Mouse (Mus musculus) thymus, adult 2 months (tissue): ENCODE data around the gene Mr1. TPM values are rescaled to one million over a fixed set of nuclear protein-coding genes. Genes with fewer than 3 reads are reported as not detected.

Experiments used
- DNase-seq: peaks from one replicate; pipeline ENCODE4 v3.0.0; 2021
- H3K27ac ChIP-seq: fragments of 200-500 bp; 2 replicates; pipeline ENCODE4 v1.5.1; 2012; ENCODE audit warnings: low read length, control low read depth; ENCODE audit not compliant: control insufficient read depth, insufficient read depth
- H3K27me3 ChIP-seq: fragments of 200-500 bp; 2 replicates; pipeline ENCODE4 v1.6.1; 2012; ENCODE audit warnings: mild to moderate bottlenecking, low read length, moderate library complexity, mixed read lengths; ENCODE audit not compliant: control insufficient read depth, insufficient read depth
- H3K36me3 ChIP-seq: fragments of 200-500 bp; 2 replicates; pipeline ENCODE4 v1.6.1; 2012; ENCODE audit warnings: mild to moderate bottlenecking, low read length, moderate library complexity; ENCODE audit not compliant: control insufficient read depth, insufficient read depth
- H3K4me1 ChIP-seq: fragments of 200-500 bp; replicated peaks from 2 replicates; pipeline ENCODE4 v1.6.1; 2012; ENCODE audit warnings: low read length; ENCODE audit not compliant: control insufficient read depth, insufficient read depth
- H3K4me3 ChIP-seq: fragments of 200-500 bp; 2 replicates; pipeline ENCODE4 v1.5.1; 2012; ENCODE audit warnings: mild to moderate bottlenecking, low read length, control low read depth, moderate library complexity; ENCODE audit not compliant: control insufficient read depth, insufficient read depth
- CTCF ChIP-seq: fragments of 200-500 bp; IDR thresholded peaks from 2 replicates; pipeline ENCODE4 v1.5.1; 2012; ENCODE audit warnings: mild to moderate bottlenecking, control low read depth, low read length, moderate library complexity, borderline replicate concordance; ENCODE audit not compliant: control insufficient read depth, poor library complexity, insufficient read depth; ENCODE audit errors: extremely low read depth
- POLR2A ChIP-seq: fragments of 200-500 bp; IDR thresholded peaks from 2 replicates; pipeline ENCODE4 v1.6.1; 2012; ENCODE audit warnings: mild to moderate bottlenecking, low read length, control low read depth, moderate library complexity; ENCODE audit not compliant: control insufficient read depth, poor library complexity, insufficient read depth; ENCODE audit errors: extremely low read depth
- WGBS: fragments of 180-500 bp; shearing (Covaris S2); methylation state at CpG from one replicate; pipeline ENCODE4 v1.1.7; 2018; 5-methylcytosine and 5-hydroxymethylcytosine counted together
- polyA plus RNA-seq: library from polyadenylated mRNA; depleted of rRNA; stranded (reverse); fragments of >200 nt; gene quantifications from 2 replicates; pipeline ENCODE4 v1.2.3, GENCODE M21; 2012; rRNA removed

The Mr1 gene
- polyA plus RNA-seq, 1 experiment = 37.9 TPM

DNA sequence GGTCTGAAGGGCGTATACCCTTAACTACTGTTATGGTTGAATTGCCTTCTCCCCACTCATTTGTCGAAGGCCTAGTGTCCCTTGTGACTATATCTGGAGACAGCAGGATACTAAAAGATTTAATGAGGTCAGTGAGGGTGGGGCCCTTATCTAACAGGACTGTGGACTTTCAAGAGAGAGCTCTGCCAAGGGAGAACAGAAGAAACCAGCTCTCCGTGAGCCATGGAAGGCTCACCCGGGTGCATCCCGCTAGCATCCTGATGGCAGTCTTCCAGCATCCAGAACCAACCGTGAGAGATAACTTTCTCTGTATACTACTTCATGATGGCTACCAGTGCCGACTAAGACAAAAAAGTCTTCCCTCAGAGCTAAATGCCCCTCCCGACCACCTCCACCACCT, 61.8 kb downstream of the Mr1 start:
- no peak for DNase-seq
- Histone ChIP-seq H3K4me3 (no peak overlapping the region), H3K4me1 (peaks cover 60% of the 10 kb centered on the region), H3K36me3 (no peaks in the 10 kb centered on the region), H3K27me3 (no peaks in the 10 kb centered on the region), H3K27ac (no peak overlapping the region)
- TF ChIP-seq CTCF = no peak
- no peak for TF ChIP-seq POLR2A
- 71% methylated on average over 8 of the region's 8 CpGs for WGBS

DNA sequence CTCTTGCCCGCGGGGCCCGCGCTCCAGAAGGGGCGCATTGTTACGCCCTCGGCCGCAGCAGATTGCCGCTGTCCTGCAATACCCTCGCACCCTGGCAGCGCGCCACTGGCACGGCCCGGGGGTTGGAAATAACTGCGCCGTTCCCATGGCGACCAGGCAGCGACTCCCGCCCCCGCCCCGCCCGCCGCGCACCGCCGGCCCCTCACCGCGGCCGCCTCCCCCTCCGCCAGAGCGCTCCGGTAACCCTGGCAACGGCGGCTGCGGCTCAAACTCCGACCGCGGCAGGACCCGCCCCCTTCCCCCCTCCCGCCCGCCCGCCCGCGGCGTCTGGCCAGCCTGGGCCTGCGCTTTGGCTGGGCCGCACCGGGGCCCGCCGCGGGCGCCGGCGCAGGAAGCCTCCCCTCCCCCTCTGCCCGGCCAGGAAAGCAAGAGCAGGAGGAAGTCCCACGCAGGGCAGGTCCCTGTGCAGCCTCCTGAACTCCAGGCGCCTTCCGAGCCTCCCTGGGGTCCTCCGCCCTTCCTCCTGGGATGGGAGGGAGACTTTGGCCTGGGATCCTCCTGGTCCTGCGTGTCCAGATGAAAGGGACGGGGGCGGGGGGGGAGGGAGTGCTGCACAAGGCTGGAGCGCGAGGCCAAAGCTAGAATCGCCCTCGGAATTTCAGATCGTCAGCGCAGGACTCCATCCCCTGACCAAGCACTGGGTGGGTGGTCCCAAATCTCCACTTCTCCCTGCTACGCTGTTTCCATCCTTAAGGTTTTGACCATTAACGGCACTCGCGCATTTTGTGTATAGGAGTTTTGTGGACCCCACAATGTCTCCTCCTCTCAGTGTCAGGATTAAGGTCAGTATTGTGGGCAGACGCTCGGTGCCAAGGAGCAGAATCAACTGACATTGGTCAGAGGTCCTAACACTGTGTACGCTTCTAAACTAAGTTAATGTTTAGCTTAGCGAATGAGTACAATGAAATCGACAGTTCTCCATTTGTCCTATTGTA, 63.0 kb downstream of the Mr1 start:
- 9% methylated on average over 73 of the region's 77 CpGs for WGBS
- H3K36me3 ChIP-seq = no peaks in the 10 kb centered on the region
- peak; percentile 87 for DNase-seq
- TF ChIP-seq CTCF = no peak
- TF ChIP-seq POLR2A = no peak; the same call in 1 of the 2 replicates
- peak overlapping the region; percentile 62 for H3K4me3 ChIP-seq
- no peaks in the 10 kb centered on the region for H3K27me3 ChIP-seq
- H3K27ac ChIP-seq = peak overlapping the region; percentile 16; the same call in 1 of the 2 replicates
- H3K4me1 ChIP-seq = peaks cover 54% of the 10 kb centered on the region

DNA sequence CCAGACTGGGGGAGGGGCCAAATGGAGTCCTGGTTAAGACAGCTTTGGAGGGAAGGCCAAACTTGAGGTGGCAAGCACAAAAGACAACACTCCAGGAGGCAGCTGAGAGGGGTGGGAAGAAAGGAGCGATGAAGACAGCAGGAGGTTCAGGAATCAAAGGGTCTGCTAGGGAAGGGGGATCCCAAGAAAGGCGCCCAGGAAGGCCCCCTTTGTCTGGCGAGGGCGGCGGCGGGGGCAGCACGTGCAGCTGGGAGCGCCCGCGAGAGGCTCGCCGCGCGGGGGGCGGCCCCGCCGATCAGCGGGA, 63.7 kb downstream of the Mr1 start:
- no peaks in the 10 kb centered on the region for H3K36me3 ChIP-seq
- under 1% methylated on average over 18 of the region's 18 CpGs for WGBS
- H3K4me1 ChIP-seq = peaks cover 54% of the 10 kb centered on the region
- DNase-seq = peak; percentile 74
- TF ChIP-seq CTCF (no peak), POLR2A (no peak)
- H3K4me3 ChIP-seq = peak overlapping the region; percentile 62
- peak overlapping the region; percentile 50; the same call in 1 of the 2 replicates for H3K27ac ChIP-seq
- no peaks in the 10 kb centered on the region for H3K27me3 ChIP-seq

DNA sequence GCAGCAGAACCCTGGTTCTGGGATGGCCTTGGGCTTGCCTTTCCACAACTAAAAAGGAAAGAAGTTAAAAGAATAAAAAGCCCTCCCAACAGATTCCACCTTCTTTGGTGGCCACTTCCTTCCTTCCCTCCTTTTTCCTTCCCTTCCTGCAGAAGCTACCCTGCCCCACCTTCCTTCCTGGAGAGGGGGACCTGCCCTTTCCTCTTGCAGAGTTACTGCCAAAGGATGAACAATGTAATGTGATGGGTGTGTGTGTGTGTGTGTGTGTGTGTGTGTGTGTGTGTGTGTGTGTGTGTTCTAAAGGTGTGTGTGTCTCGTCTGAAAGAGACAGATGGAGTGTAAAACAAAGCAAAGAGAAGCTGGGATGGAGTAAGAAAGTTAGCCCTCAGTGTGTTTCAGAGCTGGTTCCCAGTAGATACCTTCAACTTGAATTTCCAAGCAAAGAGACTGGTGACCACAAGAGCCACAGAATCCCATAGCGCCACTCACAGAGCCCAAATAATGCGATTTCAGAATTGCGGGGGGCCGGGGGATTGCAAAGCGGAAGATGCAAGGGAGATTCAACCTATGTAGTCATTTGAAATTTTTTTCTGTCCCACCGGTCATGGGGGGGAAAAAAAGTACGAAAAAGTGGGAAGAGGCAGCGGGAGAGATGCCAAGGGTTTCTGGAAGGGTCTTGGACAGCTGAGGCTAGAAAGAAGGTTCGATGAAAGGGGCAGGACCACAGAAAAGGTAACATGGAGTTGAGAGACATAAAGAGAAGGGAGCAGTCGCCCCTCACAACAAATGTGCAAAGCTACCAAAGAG, 64.3 kb downstream of the Mr1 start:
- no peak for DNase-seq
- H3K27me3 ChIP-seq = no peaks in the 10 kb centered on the region
- peaks cover 51% of the 10 kb centered on the region for H3K4me1 ChIP-seq
- peak overlapping the region; percentile 50; the same call in 1 of the 2 replicates for H3K27ac ChIP-seq
- 14% methylated on average over 11 of the region's 11 CpGs for WGBS
- no peaks in the 10 kb centered on the region for H3K36me3 ChIP-seq
- TF ChIP-seq CTCF = no peak
- TF ChIP-seq POLR2A = no peak
- H3K4me3 ChIP-seq = peak overlapping the region; percentile 62

- Histone ChIP-seq H3K4me1 (peaks cover 40% of the 10 kb centered on the region), H3K4me3 (no peak overlapping the region), H3K27me3 (no peaks in the 10 kb centered on the region), H3K27ac (no peak overlapping the region), H3K36me3 (no peaks in the 10 kb centered on the region)
- 98% methylated on average over 3 of the region's 3 CpGs for WGBS
- no peak for DNase-seq
- TF ChIP-seq POLR2A (no peak), CTCF (no peak)
These were observed 68.9 kb downstream of the Mr1 start for GRCm38 (mm10) chr1:155077675-155078074.

Other genes with a start within 250 kb of the Mr1 start
- 37.2 and 44.0 TPM in 2 replicates for gene Ier5, start 47.2 kb downstream of the Mr1 start, polyA plus RNA-seq
- 232 and 272 TPM in 2 replicates for gene Stx6, start 11.9 kb upstream of the Mr1 start, polyA plus RNA-seq
- gene BC034090, start 97.6 kb upstream of the Mr1 start, polyA plus RNA-seq = 7.6 and 13.1 TPM in 2 replicates